Comparison of ENCODE assay signal across 2 mouse cellular contexts in the genomic region with DNA sequence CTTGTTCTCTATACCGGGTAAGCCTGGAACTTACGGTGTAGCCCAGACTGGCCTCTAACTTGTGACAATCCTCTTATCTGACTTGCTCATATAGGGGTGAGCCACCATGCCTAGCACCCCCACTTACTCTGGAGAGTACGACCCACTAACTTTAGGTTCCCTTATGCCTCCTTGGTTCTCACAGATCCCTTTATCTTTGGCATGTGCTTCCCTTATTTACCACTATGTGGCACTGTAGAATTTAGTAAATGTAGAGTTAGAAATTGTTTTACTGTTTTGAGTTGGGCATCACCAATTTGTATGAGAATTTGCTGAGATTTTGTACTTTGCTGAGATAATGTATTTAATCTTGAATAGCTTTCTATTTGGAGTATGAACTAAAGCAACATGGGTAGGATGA.
TF ChIP-seq lines count a peak whose summit lies in the region.

No protein-coding gene starts in this region.

TF ChIP-seq in C2C12, 6 proteins besides CTCF, POLR2A, EP300 and RAD21 (continued from another document):
- TF ChIP-seq MYOG (IDR thresholded peaks at IDR 0.05; ENCODE audit: control insufficient read depth, extremely low read depth, insufficient read length) = no peak

TF ChIP-seq in MEL, 35 proteins besides CTCF, POLR2A, EP300 and RAD21 (continued from another document):
- TF ChIP-seq SMC3 (IDR thresholded peaks at IDR 0.05; ENCODE audit: low read depth, low read length) = peak; percentile 88
- peak; percentile 83; the same call in 1 of the 2 replicates for TF ChIP-seq MYC (IDR thresholded peaks at IDR 0.05; ENCODE audit: low read depth, low read length)
- TF ChIP-seq ZC3H11A (IDR thresholded peaks at IDR 0.05; ENCODE audit: low read depth, low read length) = peak; percentile 77
- TF ChIP-seq GABPA (IDR thresholded peaks at IDR 0.05; ENCODE audit: low read depth, low read length) = no peak
- peak; percentile 55; the same call in 1 of the 2 replicates for TF ChIP-seq SIN3A (IDR thresholded peaks at IDR 0.05; ENCODE audit: low read length)
- TF ChIP-seq ZNF384 (IDR thresholded peaks at IDR 0.05; ENCODE audit: low read depth, low read length) = no peak
- 0 out of 2 replicates have a peak, but pooled peaks have one; percentile 9 for TF ChIP-seq GATA1 (IDR thresholded peaks at IDR 0.05; ENCODE audit: low read depth, low read length)
- TF ChIP-seq JUND (IDR thresholded peaks at IDR 0.05; ENCODE audit: low read depth, low read length) = 0 out of 2 replicates have a peak, but pooled peaks have one; percentile 28
- TF ChIP-seq RCOR1 (IDR thresholded peaks at IDR 0.05; ENCODE audit: low read depth, low read length) = 0 out of 2 replicates have a peak, but pooled peaks have one; percentile 41
